Mouse (Mus musculus) G1E (cell line): ENCODE results near the gene Sympk.

Experiments used
- CTCF ChIP-seq: IDR thresholded peaks from 2 replicates; pipeline ENCODE4 v1.5.1; 2012; ENCODE audit warnings: low read depth, low read length, inconsistent platforms, mixed read lengths
- GATA1 ChIP-seq: IDR thresholded peaks from 2 replicates; pipeline ENCODE4 v1.6.1; 2012; ENCODE audit warnings: borderline replicate concordance, low read length, inconsistent platforms, mixed read lengths

- TF ChIP-seq GATA1 = no peak
- no peak for TF ChIP-seq CTCF
These were observed 6.3 kb upstream of the Sympk start for GRCm38 (mm10) chr7:19017909-19018308.
